In genomic region chr3:49093818-49094680, GRCm38 (mm10) we compare ENCODE assay signal across 8 mouse cellular contexts.
DNase-seq lines count a peak whose midpoint lies in the region; ATAC-seq and TF ChIP-seq lines count a peak whose summit lies in the region.

No protein-coding gene starts in this region.

- H3K27ac ChIP-seq in liver, adult 2 months (replicated peaks; ENCODE audit: insufficient read depth, low read depth, low read length) = no peak overlapping the region
- no peak overlapping the region for H3K27ac ChIP-seq in liver, embryonic 11.5 days (ENCODE audit: low read depth, low read length)
- H3K27ac ChIP-seq in kidney, embryonic 14.5 days (ENCODE audit: low read depth, low read length) = no peak overlapping the region
- H3K27ac ChIP-seq in limb, embryonic 14.5 days (replicated peaks; ENCODE audit: low read depth, low read length) = no peak overlapping the region
- H3K27ac ChIP-seq in neural tube, embryonic 15.5 days (replicated peaks) = no peak overlapping the region

- H3K9ac ChIP-seq in liver, adult 2 months (ENCODE audit: low read depth, low read length) = no peak overlapping the region
- no peak overlapping the region for H3K9ac ChIP-seq in liver, embryonic 11.5 days (ENCODE audit: low read depth, low read length)
- H3K9ac ChIP-seq in kidney, embryonic 14.5 days (ENCODE audit: low read depth, low read length) = no peak overlapping the region
- no peak overlapping the region for H3K9ac ChIP-seq in limb, embryonic 14.5 days (ENCODE audit: low read depth, low read length, severe bottlenecking)
- no peak overlapping the region for H3K9ac ChIP-seq in neural tube, embryonic 15.5 days (replicated peaks)

- TF ChIP-seq CTCF in liver, adult 2 months (IDR thresholded peaks at IDR 0.05; ENCODE audit: low read depth, low read length) = peak; percentile 46; the same call in 1 of the 2 replicates

- no peak for TF ChIP-seq POLR2A in liver, adult 2 months (IDR thresholded peaks at IDR 0.05; ENCODE audit: extremely low read depth, insufficient read depth, low read length)
- no peak for TF ChIP-seq POLR2A in limb, embryonic 14.5 days (IDR thresholded peaks at IDR 0.05; ENCODE audit: borderline replicate concordance, extremely low read depth, insufficient read depth, insufficient read length)

- no peaks in the 10 kb centered on the region for H3K36me3 ChIP-seq in liver, adult 2 months (ENCODE audit: control insufficient read depth, insufficient read depth, low read length)
- H3K36me3 ChIP-seq in liver, embryonic 11.5 days (ENCODE audit: control insufficient read depth, insufficient read depth, low read length) = no peaks in the 10 kb centered on the region
- no peaks in the 10 kb centered on the region for H3K36me3 ChIP-seq in kidney, embryonic 14.5 days (ENCODE audit: control insufficient read depth, insufficient read depth, low read length)
- H3K36me3 ChIP-seq in limb, embryonic 14.5 days (ENCODE audit: control insufficient read depth, insufficient read depth, low read length) = no peaks in the 10 kb centered on the region
- H3K36me3 ChIP-seq in neural tube, embryonic 15.5 days = no peaks in the 10 kb centered on the region

- H3K79me2 ChIP-seq in liver, adult 2 months (ENCODE audit: control insufficient read depth, insufficient read depth, low read length) = no peaks in the 10 kb centered on the region

- no peaks in the 10 kb centered on the region for H3K27me3 ChIP-seq in liver, adult 2 months (ENCODE audit: control insufficient read depth, insufficient read depth, low read length)
- no peaks in the 10 kb centered on the region for H3K27me3 ChIP-seq in liver, embryonic 11.5 days (replicated peaks; ENCODE audit: control insufficient read depth, insufficient read depth, low read length)
- H3K27me3 ChIP-seq in kidney, embryonic 14.5 days (ENCODE audit: control insufficient read depth, insufficient read depth, low read length) = no peaks in the 10 kb centered on the region
- no peaks in the 10 kb centered on the region for H3K27me3 ChIP-seq in limb, embryonic 14.5 days (ENCODE audit: control insufficient read depth, insufficient read depth, low read length)
- no peaks in the 10 kb centered on the region for H3K27me3 ChIP-seq in neural tube, embryonic 15.5 days (replicated peaks)

- no peaks in the 10 kb centered on the region for H3K4me1 ChIP-seq in liver, adult 2 months (ENCODE audit: control insufficient read depth, insufficient read depth, low read length)
- no peaks in the 10 kb centered on the region for H3K4me1 ChIP-seq in liver, embryonic 11.5 days (replicated peaks; ENCODE audit: control insufficient read depth, insufficient read depth, low read length)
- H3K4me1 ChIP-seq in kidney, embryonic 14.5 days (ENCODE audit: control insufficient read depth, insufficient read depth, low read length) = no peaks in the 10 kb centered on the region
- no peaks in the 10 kb centered on the region for H3K4me1 ChIP-seq in limb, embryonic 14.5 days (ENCODE audit: control insufficient read depth, insufficient read depth, low read length)
- 0 out of 2 replicates have a peak, but pooled peaks cover 3% of the 10 kb centered on the region for H3K4me1 ChIP-seq in neural tube, embryonic 15.5 days

- H3K9me3 ChIP-seq in liver, embryonic 11.5 days (ENCODE audit: control insufficient read depth, low read length) = no peaks in the 10 kb centered on the region
- no peaks in the 10 kb centered on the region for H3K9me3 ChIP-seq in kidney, embryonic 14.5 days (ENCODE audit: control insufficient read depth, low read length)
- no peaks in the 10 kb centered on the region for H3K9me3 ChIP-seq in limb, embryonic 14.5 days (ENCODE audit: control insufficient read depth, low read length)
- H3K9me3 ChIP-seq in neural tube, embryonic 15.5 days (replicated peaks) = no peaks in the 10 kb centered on the region

- no peak overlapping the region for H3K4me3 ChIP-seq in liver, adult 2 months (ENCODE audit: insufficient read depth, low read depth, low read length)
- H3K4me3 ChIP-seq in liver, embryonic 11.5 days (ENCODE audit: low read depth, low read length) = no peak overlapping the region
- H3K4me3 ChIP-seq in kidney, embryonic 14.5 days (ENCODE audit: low read length) = no peak overlapping the region
- H3K4me3 ChIP-seq in limb, embryonic 14.5 days (replicated peaks; ENCODE audit: low read length) = no peak overlapping the region
- H3K4me3 ChIP-seq in neural tube, embryonic 15.5 days (replicated peaks) = no peak overlapping the region

- H3K4me2 ChIP-seq in liver, embryonic 11.5 days = no peak overlapping the region
- H3K4me2 ChIP-seq in kidney, embryonic 14.5 days (replicated peaks; ENCODE audit: low read depth, low read length) = no peak overlapping the region
- no peak overlapping the region; the same call in 1 of the 2 replicates for H3K4me2 ChIP-seq in limb, embryonic 14.5 days (replicated peaks; ENCODE audit: low read depth, low read length, severe bottlenecking)
- H3K4me2 ChIP-seq in neural tube, embryonic 15.5 days = peak overlapping the region; percentile 20; the same call in 1 of the 2 replicates

- 29% methylated on average over 11 of the region's 11 CpGs for WGBS in liver, adult 2 months
- WGBS in liver, embryonic 11.5 days = 35% methylated on average over 11 of the region's 11 CpGs
- 35% methylated on average over 11 of the region's 11 CpGs for WGBS in kidney, embryonic 14.5 days
- WGBS in limb, embryonic 14.5 days = 25% methylated on average over 11 of the region's 11 CpGs
- 29% methylated on average over 11 of the region's 11 CpGs for WGBS in neural tube, embryonic 15.5 days

- peak; percentile 18 for DNase-seq in liver, adult 2 months (ENCODE audit: extremely low read depth, low read depth, low spot score)
- DNase-seq in liver, embryonic 11.5 days (ENCODE audit: low spot score) = no peak
- DNase-seq in embryo, embryonic 11 days = peak; percentile 72
- peak; percentile 20 for DNase-seq in gastrocnemius, postnatal 25 days
- DNase-seq in limb, embryonic 14.5 days (ENCODE audit: low spot score) = peak; percentile 82
- DNase-seq in urinary bladder, postnatal 4 days (ENCODE audit: low spot score in 2 of 2) = peak; percentile 26 to 61

- ATAC-seq in liver, embryonic 11.5 days (replicated peaks; ENCODE audit: low FRiP score) = no peak
- peak; percentile 83 for ATAC-seq in kidney, embryonic 14.5 days (ENCODE audit: low FRiP score, low TSS enrichment)
- ATAC-seq in limb, embryonic 14.5 days (ENCODE audit: low FRiP score, low read depth) = peak; percentile 50; the same call in 1 of the 2 replicates
- peak; percentile 92 for ATAC-seq in neural tube, embryonic 15.5 days (ENCODE audit: low FRiP score)
